Mouse (Mus musculus) cerebellum, adult 8-10 months (tissue): Measurements from ENCODE around the gene Tnni2.

Experiments
- DNase-seq: peaks from one replicate; pipeline ENCODE4 v3.0.0; 2022

Gene Tnni2

GRCm38 (mm10) chr7:142431106-142431505 is 10.5 kb upstream of the Tnni2 start:
- DNase-seq: no peak

GRCm38 (mm10) chr7:142433623-142434022 is 8.0 kb upstream of the Tnni2 start:
- DNase-seq: no peak

DNA sequence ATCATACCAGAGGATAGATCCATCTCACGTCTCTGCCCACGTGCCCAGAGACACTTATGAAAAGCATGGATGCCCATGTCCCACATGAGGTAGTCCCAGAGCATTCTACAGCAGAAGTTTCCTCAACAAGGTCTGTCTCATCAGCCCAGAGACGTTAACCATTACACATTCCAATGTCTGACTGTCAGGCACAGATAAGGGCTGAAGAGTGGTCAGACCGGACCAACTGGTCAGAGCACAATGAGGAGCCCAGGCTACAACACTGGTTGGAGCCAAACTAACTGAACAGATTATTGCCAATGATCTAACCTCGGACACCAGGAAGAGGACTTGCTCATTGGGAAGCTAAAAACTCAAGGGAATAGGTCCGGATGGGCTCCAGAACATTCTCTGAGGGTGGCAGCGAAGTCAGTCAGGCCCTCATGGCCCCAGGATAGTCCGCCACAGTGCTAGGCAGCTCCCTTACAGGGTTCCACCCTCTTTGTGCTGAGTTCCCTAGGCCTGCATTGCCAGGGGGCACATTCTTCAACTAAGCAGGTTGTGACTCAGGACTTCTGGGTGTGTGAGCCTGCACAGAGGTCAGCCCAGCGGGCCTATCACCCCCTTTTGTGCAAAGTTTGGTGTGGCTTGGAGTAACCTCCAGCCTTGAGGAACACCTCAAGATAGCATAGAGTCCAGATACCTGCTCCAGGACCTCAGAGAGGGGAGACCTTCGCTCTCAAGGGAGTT is 7.3 kb upstream of the Tnni2 start, which contains the start of gene Syt8:
Gene Syt8, plus strand, starts transcription at position 714 of the 729 bp plus-strand sequence.
- no peak for DNase-seq

GRCm38 (mm10) chr7:142435524-142435923 is 6.1 kb upstream of the Tnni2 start:
- DNase-seq: peak; percentile 71

- DNase-seq: no peak
Measured at GRCm38 (mm10) chr7:142437324-142437723, 4.3 kb upstream of the Tnni2 start.

- no peak for DNase-seq
Measured at GRCm38 (mm10) chr7:142439966-142440365, 1.6 kb upstream of the Tnni2 start.

GRCm38 (mm10) chr7:142440657-142441114 is 922 bp upstream of the Tnni2 start:
- DNase-seq: no peak

- no peak for DNase-seq
Measured at GRCm38 (mm10) chr7:142442081-142442907, 686 bp downstream of the Tnni2 start.

- DNase-seq: no peak
Measured at GRCm38 (mm10) chr7:142442908-142443420, 1.4 kb downstream of the Tnni2 start.

DNA sequence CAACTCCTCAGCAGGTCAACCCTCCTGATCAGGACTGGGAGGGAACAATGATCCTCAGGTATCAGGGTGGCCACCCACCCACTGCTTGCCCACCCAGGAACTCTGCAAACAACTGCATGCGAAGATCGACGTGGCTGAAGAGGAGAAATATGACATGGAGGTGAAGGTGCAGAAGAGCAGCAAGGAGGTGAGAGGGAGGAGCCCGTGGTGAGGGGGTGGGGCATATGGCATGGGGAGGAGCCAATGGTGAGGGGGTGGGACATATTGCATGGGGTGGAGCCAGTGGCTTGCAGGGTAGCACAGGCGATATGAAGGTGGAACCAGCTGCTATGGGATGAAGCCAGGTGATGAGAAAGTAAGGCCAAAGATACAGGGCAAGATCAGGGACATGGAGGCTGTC is 1.9 kb downstream of the Tnni2 start:
- no peak for DNase-seq

GRCm38 (mm10) chr7:142444171-142444570 is 2.6 kb downstream of the Tnni2 start:
- DNase-seq: no peak

DNA sequence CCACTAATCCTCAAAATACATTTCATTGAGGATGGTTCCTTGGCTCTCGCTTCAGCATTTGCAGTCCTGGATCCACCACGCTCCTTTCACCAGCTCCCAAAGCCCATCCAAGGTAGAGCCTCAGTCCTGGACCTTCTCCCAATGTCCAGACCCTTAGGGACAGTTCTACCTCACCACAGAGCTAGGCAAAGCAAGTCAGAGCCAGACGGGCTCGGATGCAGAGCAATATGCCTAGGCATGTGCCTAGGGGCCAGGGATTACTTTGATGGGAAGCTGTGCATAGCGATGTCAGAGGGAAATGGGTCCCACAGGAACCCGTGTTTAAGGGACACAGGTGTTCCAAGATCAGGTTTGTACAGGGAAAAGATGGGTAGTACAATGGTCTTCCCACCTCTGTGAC is 3.7 kb downstream of the Tnni2 start:
- DNase-seq: no peak

DNA sequence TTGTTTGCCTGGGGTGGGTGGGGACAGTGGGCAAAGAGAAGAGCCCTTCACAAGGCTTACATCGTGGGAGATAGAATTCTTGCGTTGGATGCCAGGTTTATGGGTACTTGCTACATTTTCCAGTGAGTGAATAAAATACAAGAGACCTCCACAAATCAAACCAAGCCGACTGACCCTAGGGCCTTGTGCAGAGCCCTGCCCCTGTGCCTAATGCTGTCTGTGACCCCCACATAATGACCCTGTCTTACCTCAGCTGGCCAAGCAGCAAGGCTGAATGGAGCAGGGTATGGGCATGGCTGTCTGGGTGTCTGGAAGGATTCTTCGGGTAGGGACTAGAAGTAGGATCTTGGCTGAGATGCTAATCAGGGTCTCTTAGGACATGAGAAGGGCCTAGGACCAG is 4.7 kb downstream of the Tnni2 start:
- no peak for DNase-seq

DNA sequence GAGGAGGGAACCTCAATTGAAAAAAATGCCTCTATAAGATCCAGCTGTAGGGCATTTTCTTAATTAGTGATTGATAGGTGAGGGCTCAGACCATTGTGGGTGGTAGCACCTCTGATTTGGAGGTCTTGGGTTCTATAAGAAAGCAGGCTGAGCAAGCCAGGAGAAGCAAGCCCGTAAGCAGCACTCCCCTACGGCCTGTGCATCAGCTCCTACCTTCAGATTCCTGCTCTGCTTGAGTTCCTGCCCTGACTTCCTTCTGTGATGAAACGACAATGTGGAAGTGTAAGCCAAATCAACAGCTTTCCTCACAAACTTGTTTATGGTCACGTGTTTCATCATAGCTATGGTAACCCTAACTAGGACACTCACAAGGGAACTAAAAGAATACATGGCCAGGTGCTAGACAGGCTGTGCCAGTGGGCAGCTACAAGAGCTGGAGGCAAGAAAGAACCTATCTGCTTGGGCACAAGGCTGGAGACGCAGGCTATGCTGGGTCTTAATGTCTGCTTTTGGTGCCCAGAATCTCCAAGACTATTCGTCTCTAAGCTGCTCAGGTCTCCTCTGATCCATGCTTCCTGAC is 7.5 kb downstream of the Tnni2 start:
- no peak for DNase-seq

DNA sequence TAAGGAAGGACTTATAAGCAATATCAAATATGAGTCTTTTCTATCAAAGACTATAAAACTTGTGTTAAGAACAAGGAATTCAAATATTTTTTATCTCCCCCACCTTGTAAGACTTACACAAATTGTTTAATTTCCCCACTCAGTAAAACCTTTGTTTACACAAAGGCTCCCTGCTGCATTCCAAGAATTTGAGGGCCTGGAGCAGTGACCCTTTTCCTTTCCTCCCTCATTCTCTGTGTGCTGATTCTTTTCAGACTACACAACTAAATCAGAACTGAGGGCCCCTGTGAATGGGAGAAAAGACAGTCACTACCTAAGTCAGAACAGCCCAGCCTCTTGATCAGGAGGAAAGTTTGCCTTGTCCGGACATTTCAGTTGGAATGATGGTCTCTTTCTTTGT is 13.1 kb downstream of the Tnni2 start:
- DNase-seq: no peak

DNA sequence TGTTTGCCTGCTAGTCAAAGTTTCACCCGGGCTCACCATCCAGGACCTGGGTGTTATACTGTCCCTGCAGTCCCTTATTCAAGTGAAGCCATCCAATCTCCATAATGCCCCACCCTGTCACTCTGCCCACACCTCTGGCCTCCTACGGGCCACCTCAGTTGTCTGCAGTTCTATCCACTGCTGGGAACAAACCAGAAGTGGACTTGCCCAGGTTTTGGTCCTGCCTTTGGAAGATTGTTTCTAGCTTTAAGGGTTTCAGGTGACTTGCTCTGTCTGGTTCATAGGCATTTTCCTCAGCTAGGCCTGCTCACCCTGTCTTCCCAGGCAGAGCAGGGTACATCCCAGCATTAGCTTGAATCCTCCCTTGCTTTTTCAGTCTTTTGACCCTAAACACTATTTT is 13.6 kb downstream of the Tnni2 start:
- DNase-seq: no peak

- no peak for DNase-seq
Measured at GRCm38 (mm10) chr7:142456806-142457205, 15.2 kb downstream of the Tnni2 start.

DNA sequence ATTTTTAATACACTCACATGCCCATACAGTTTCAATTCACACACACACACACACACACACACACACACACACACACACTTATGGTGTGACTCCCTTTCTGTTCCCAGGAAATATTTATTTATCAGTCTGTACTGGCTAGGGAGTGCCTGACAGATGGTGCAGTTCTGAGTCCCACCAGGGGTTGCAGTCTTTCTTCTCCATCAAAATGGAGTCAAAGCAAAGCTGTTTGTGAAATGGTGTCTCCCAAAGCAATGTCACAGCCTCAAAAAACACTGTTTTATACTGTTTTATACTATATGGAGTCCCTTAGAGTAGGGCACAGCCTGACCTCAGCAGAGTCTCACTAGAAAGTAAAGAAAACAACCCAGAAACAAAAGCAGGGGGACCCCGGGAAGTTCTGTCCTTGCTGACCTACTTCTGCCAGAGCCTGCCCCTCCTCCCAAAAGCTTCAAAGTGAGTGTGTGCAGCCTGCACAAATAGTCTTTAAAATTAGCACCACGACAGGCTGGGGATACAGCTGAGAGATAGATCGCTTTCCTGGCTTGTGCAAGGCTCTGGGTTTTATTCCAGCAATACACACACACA is 15.7 kb downstream of the Tnni2 start:
- DNase-seq: peak; percentile 76

- DNase-seq: no peak
Measured at GRCm38 (mm10) chr7:142458026-142458425, 16.4 kb downstream of the Tnni2 start.

DNA sequence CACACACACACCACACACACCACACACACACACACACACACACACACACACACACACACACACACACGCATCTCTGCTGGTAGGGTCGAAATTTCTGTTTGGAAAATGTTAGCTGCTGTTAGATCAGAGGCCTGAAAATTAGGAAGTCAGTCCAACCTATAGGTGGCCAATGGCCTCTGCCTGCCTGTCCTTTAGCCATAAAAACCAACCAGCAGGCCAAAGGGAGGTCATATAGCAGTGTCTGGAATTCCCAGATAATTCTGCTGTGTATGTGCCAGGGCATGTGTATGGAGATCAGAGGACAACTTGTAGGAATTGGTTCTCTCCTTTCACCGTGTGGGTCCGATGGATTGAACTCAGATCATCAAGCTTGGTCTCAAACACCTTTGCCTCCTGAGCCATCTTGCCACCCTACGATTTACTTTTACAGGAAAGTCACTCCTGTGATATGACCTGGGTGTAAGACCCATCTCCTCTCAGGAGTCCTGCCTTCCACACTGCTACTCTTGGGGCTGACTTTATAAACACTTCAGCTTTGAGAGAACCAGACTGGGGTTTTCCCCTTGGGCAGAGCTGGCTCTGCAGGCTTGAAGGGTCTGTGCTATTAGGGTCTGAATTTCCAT is 17.2 kb downstream of the Tnni2 start:
- no peak for DNase-seq

DNA sequence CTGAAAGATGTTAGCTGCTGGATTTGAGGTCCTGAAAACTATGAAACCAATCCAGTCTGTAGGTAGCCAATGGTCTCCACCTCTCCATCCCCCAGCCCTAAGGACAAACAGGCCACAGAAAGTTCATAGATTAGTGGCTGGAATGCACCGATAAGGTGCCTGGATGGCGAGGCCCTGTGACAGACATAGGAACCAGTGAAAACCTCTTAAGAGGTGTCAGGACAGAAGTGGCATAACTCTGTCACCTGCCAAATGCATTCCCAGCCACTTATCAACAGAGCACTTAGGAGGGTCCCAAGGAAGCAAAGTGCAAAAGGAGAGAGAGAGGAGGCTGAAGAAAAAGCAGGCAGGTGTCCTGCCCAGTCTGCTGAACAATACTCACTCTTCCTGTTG is 17.7 kb downstream of the Tnni2 start:
- DNase-seq: no peak

GRCm38 (mm10) chr7:142460636-142461077 is 19.0 kb downstream of the Tnni2 start, which contains the start of gene Lsp1:
Gene Lsp1 (plus strand): TSS chr7:142460809.
- DNase-seq: no peak

DNA sequence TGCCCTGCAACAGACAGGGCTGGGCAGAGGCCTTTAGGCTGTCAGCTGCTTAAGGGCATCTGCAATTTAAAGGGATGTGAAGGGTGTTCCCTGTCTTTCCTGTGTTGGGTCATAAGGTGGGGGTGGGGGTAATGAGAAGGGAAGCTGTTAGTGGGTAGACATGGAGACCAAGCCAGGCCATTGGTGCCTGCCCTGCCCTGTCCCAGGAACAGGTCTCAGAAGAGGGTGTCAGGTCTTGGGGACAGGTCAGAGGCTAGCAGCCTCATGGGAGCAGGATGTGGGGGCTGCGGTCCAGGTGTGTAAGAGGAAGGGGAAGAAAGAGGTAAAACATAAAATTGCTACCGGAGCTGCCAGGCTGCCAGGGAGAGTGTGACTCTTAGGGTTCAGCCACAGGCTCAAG is 19.8 kb downstream of the Tnni2 start:
- DNase-seq: no peak
